Mouse (Mus musculus) megakaryocyte, embryonic 14.5 days (primary cell): ENCODE measurements around the gene Chdh.

Experiments used
- FLI1 ChIP-seq: IDR thresholded peaks from 2 replicates; pipeline ENCODE4 v1.6.1; 2012; ENCODE audit warnings: low read length, inconsistent platforms, mixed read lengths
- GATA1 ChIP-seq: IDR thresholded peaks from 3 replicates; pipeline ENCODE4 v1.6.1; 2012; ENCODE audit warnings: mixed read lengths, low read length, inconsistent platforms, borderline replicate concordance

- TF ChIP-seq GATA1 (no peak), FLI1 (no peak)
Measured at GRCm38 (mm10) chr14:30008733-30009575, at the start of gene Chdh, which contains the start of gene Il17rb.
